Mouse (Mus musculus): ENCODE results near the gene 3110082I17Rik. TPM values are rescaled to one million over a fixed set of nuclear protein-coding genes. Genes with fewer than 3 reads are reported as not detected.

The 3110082I17Rik gene
- total RNA-seq (2015) (20.7 and 26.2 TPM in 2 replicates), total RNA-seq (2017) (60.9 and 69.2 TPM in 2 replicates)

DNA sequence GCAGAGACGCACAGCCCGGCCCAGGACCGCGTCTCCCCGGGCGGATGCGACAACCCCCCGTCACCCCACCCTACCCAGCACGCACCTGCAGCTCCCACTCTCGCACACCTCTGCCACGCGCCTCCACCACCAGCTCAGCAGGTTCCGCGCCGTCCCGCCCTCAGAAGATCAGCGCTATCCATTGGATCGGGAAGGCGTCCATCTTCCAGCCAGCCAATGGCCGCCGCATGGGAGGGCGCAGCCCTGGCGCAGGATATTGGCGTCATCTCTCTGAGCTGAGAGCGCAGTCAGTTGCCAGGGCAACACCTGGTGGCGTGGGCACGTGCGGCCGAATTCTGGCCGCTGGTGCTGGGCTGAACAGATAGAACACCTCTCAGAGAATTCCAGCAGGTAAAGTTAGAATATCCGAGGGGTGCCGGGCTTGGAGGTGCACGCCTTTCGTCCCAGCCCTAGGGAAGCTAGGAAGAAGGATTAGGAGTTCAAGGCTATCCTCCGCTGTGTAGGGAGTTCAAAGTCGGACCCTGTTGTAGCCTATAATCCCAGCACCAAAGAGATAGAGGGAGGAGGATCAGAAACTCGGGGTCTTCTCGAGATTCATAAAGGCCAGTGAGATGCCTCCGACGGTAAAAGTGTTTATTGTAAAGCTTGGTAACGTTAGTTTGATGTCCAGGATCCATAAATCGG lies at the start of gene 3110082I17Rik:
Gene 3110082I17Rik (minus strand): TSS at position 144 of the 684 bp plus-strand sequence.
- ATAC-seq (replicated peaks; ENCODE audit: poor library complexity): peak; percentile 100

DNA sequence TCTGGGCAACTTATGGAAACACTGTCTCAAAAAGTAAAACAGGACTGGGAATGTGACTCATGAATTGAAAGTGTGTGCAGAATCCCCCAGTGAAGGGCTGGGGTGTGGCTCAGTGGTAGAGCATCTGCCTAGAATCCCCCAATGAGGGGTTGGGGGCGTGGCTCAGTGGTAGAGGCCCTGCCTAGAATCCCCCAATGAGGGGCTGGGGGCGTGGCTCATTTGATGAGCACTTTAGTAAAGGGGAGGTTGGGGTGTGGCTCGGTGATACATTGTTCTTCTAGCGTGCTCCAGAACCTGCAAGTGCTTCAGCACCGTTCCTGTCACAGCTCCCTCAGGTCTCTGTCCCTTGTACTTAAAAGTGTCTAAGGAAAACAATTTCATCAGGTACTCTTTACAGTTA lies 45.9 kb upstream of the 3110082I17Rik start:
- ATAC-seq (replicated peaks; ENCODE audit: poor library complexity): no peak

DNA sequence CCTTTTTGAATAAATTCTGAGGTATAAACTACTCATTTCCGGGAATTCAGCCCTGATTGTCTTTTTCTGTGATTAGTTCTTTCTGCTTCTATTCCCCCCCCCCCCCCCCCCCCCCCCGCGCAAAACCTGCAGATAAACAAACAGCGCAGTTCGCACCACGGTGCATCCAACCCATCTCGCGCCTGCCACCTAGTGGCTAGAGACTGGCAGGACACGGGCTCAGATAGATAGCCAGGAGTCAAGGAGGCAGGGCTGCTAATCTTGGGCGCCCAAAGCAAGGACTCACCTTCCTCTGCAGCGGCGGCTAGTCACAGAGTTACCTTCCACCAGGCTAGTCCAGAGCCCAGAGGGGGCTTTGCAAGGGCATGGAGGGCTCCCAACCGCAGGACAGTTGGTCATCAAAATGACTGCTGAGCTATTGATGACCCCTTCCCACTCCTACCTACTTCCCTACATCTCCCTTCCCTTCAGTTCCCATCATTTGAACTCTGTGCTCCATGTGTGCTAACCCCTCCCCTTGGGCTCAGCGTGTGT lies 44.8 kb upstream of the 3110082I17Rik start:
- ATAC-seq (replicated peaks; ENCODE audit: poor library complexity): peak; percentile 100

DNA sequence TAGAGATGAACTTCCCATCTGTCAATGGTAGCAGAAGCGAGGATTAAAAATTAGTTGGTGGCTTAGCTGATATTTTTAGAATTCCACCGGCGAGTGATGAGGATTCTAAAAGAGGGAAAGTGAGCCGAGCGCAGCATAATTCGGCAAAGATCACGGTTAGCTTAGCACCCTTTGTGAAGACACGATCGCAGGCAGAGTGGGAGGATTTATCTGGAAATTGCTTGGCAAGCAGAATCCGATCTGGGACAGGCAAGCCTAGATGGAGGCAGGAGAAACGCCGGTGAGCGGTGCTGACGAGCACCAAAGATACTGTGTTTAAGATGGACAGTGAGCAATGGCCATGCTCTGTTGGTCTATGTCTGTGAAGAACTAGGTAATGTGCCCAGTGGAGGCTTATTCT lies 42.0 kb upstream of the 3110082I17Rik start:
- no peak for ATAC-seq (replicated peaks; ENCODE audit: poor library complexity)

DNA sequence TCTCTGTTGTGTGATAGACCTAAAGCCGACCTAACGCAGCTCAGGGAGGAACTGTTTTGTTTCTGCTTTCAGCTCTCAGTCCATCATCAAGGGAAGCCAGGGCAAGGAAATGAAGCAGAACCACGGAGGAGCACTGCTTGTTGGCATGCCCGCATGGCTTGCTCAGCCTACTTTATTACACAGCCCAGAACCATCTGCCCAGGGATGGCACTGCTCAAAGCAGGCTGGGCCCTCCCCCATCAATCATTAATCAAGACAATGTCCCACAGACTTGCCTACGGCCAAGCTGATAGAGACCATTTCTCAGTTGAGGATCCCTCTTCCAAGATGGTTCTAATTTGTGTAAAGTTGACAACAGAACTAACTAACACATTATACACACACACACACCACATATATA lies 38.5 kb upstream of the 3110082I17Rik start:
- ATAC-seq (replicated peaks; ENCODE audit: poor library complexity): no peak

DNA sequence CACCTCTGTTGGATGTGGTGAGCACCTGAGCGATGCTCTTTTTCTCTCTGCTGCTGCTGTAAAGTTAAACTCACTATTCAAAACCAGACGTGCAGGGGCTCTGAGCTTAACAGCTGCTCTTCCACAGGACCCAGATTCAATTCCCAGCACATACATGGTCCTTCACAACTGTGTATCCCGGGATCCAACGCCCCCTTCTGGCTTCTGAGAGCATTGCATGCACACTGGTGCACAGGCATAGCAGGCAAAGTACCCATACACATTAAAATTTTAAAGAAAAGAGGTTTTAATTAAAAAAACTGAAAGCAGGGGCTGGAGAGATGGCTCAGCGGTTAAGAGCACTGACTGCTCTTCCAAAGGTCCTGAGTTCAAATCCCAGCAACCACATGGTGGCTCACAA lies 36.6 kb upstream of the 3110082I17Rik start:
- ATAC-seq (replicated peaks; ENCODE audit: poor library complexity): no peak

DNA sequence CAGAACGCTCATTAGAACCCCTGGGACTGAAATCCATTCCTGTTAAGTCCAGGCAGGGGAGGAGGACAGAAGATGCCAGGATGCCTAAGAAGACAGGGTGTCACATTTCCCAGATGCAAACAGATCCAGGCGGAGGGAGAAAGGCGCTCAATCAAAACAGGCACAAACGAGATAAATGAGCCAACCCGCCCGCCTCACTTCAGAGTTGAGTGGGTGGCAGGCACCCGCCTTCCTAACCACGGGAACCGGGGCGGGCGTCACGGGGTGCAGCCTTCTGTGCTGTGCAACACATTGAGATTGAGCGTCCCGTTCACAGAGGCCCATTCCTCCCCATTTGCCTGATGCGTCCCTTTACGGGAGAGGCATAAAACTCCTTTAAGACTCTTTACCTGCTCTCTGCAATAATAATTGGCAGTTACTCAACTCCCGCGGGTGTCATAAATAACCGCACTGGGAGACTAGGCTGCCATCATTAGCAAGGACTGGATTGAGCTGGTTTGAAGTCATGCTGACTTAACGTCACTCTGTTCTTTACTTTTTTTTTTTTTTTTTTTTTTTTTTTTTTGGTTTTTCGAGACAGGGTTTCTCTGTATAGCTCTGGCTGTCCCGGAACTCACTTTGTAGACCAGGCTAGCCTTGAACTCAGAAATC lies 34.8 kb upstream of the 3110082I17Rik start:
- ATAC-seq (replicated peaks; ENCODE audit: poor library complexity): no peak

DNA sequence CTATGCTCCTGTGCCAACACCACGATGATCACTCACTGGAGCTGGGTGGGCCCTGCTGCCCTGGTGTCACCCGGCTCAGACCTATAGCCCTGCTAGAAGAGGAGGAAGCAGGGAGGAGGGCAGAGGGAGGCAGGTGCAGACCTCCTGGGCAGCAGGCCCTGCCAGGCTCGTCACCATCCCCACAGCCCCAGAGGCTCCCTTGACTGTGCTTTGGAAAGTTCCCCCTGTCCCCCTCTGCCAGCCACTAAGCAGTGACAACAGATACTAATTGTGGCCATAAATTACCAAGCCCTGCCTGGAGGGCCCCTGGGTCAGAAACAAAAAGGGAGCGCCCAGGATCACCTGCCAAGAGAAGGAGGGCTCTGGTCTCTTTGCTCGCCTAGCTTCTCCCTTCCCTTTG lies 33.4 kb upstream of the 3110082I17Rik start:
- ATAC-seq (replicated peaks; ENCODE audit: poor library complexity): no peak

DNA sequence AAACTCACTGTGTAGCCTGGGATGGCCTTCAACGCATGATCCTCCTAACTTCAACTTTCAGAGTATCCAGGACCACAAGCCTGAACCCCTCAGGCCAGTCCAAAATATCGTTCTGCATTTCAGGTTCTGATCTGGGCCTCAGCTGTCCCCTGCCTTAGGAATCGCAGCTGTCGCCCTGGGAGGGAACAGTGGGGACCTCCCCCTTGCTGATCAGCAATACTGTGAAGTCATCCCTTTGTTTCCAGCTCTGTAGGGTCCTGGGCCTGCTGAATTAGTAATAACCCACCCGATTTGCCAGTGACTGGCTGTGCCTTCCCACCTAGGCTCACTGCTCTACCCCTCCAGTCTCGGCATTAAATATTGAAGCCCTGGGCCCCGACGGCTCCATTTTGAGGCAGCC lies 31.0 kb upstream of the 3110082I17Rik start:
- no peak for ATAC-seq (replicated peaks; ENCODE audit: poor library complexity)

DNA sequence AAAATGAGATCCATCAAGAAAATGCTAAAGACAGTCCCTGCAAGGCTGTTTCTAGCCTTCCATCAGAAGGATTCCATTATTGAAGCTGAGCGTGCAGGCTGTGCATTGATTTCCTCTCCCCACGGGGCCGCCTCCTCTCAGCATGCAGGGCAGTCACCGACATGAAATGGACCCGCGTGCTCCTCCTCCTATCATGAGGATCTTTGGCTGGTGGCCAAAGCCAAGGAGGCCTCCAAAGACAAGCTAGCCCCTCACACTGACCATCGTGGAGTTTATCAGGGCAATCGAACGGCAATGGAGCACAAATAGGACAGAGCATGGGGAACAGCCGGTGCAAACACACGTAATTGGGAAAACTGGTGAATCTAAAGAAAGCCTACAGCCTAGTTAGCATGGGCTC lies 29.8 kb upstream of the 3110082I17Rik start:
- no peak for ATAC-seq (replicated peaks; ENCODE audit: poor library complexity)

DNA sequence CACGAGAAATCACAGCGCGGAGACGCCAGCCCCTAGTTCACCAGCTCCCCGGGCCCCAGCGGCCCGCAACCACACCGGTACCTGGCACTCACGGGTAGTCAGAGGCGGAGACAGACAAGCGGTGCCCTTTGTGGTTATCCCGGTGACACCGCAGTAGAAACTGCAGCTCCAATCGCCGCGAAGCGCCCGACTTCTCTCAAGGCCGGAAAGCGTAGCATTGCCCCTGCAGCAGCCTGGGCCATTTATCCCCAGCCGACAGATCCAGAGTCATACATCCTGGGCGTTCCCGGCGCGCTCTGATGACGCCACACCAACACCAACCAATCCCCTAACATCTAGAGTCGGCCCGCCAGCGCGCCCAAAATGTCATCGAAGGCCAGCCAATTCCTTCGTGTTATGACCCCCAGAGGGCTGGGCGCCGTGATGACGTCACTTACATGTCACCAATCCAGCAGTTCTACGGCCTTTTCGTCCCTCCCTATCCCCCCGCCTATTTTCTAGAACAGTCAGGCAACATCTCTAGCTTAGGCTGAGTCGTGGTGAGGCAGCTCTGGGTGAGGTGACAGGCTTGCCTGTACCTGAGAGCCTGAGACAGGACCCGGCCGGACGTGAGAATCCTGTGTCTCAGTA lies 24.0 kb upstream of the 3110082I17Rik start, which contains the start of gene Zfand2a:
Gene Zfand2a (minus strand): TSS at position 365 of the 630 bp plus-strand sequence.
- ATAC-seq (replicated peaks; ENCODE audit: poor library complexity): peak; percentile 98

DNA sequence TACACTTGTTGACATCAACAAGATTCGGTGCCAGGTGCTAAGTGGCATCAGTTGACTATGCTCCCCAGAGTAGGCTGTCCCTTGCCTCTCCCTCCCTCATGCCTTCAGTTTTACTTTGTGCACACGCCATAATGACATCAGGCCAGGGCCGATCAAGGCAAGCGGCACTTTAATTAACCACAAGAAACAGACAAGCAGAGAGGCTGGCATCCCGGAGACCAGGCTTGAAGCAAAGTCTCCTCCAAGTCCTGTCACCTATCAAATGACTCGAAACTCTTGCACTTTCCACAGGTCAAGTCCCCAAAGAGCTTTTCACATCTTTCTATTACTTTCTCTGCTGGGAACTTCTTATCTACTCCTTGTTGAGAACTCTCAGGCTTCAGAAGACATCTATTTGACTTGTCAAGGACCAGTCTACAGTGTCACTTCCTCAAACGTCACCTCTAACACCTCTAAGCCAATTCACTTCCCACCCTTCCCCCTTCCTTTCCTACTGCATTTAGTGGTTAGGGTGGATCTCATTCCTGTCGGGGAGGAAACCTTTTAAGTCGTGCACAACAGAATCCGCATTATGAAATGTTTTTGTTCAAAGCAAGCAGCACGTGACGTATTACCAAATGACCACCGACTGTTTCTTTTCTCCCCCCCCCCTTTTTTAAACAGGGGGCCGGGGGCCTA lies 23.0 kb upstream of the 3110082I17Rik start:
- ATAC-seq (replicated peaks; ENCODE audit: poor library complexity): 0 out of 2 replicates have a peak, but pooled peaks have one; percentile 8

DNA sequence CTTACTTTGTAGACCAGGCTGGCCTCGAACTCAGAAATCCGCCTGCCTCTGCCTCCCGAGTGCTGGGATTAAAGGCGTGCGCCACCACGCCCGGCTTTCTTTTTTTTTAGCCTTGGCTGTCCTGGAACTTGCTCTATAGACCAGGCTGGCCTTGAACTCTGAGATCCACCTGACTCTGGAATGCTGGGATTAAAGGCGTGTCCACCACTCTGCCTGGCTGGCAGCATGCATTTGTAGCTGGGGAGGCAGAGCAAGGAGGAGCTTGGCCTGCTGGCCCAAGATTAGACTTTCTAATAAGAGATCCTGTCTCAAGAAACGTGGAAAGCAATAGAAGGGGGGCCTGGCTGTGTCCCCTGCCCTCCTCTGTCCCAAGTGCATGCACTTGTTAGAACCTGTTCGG lies 20.1 kb upstream of the 3110082I17Rik start:
- no peak for ATAC-seq (replicated peaks; ENCODE audit: poor library complexity)

DNA sequence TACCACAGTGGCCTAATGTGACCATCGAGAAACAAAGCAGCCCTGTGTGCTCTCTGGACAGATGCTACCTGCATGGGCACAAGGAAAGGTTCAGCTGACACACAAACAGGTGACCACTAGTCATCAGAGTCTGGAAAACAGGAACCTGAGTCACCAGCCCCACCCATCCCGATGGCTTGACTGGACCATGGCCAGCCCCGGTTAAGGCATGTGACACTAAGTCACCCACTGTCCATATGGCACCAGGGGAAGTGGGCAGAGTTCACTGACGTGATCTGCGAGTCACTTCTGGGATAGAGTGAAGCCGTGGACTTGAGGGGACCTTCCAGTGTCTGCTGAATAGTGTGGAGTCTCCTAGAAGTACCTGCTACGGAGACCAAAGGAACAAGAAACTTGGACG lies 18.8 kb upstream of the 3110082I17Rik start:
- no peak for ATAC-seq (replicated peaks; ENCODE audit: poor library complexity)

DNA sequence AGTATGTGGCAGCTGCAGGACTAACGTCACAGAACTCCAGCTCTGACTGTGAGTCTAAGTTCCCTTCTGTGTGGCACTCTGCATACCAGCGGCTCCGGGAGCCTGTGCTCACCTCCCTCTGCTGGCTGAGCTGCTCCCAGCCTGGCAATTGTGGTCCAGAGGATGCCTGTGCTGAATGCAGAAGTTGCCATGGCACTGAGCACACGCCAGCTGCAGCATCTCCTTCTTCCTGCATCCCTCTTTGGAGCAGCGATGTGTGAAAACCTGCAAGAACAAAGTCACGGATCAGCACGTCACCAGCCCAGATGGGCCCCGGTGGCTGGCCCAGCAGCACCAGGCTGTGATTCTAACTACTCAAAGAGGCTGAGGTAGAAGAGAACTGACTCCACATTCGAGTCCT lies 14.4 kb upstream of the 3110082I17Rik start:
- ATAC-seq (replicated peaks; ENCODE audit: poor library complexity): no peak

DNA sequence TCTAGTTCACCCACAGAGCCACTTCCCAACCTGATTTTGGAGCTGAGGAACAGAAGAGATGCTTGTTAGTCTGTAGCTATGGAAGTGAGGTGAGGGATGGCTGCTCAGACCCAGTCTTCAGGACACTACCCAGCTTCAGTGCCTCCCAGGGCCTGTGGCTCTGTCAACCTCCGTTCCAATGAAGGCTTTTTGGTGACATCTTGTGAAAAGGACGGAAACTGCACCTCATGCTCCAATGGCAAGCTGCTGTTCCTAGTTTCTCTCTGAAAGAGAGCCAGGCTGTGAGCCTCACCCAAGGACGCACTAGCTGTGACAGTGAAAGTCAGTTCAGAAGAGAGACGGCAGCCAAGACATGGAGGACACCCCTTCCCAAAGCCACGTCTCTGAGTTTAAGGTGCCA lies 7.7 kb upstream of the 3110082I17Rik start:
- peak; percentile 57 for ATAC-seq (replicated peaks; ENCODE audit: poor library complexity)

DNA sequence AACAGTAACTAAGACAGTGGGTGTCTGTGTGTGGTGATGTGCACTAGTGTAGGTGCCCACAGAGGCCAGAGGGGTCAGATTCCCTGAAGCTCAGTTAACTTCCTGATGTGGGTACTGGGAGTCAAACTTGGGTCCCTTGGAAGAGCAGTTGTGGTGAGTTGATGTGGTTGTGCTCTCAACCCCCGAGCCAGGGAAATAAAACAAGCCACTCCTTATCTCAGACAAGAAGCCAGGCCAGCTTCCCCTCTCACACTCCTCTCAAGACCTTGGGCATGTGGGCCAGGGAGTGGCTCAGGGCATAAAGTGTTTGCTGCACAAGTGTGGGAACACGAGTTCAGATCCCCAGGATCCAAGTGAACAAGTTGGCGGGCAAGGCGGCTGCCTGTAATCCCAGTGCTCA lies 6.5 kb upstream of the 3110082I17Rik start:
- no peak; the same call in 1 of the 2 replicates for ATAC-seq (replicated peaks; ENCODE audit: poor library complexity)

DNA sequence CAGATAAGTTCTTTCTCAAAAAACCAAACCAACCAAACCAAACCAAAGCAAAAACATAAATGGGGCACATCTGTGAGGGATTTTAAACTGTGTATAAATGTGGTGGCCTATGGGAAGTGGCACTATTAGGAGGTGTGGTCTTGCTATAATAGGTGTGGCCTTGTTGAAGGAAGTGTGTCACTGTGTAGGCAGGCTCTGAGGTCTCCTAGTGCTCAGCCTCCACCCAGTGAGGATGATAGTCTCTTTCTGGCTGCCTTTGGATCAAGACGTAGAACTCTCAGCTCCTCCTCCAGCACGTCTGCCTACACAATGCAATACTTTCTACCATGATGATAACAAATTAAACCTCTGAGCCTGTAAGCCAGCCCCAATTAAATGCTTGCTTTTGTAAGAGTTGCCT lies 6.0 kb upstream of the 3110082I17Rik start:
- ATAC-seq (replicated peaks; ENCODE audit: poor library complexity): peak; percentile 59; the same call in 1 of the 2 replicates

DNA sequence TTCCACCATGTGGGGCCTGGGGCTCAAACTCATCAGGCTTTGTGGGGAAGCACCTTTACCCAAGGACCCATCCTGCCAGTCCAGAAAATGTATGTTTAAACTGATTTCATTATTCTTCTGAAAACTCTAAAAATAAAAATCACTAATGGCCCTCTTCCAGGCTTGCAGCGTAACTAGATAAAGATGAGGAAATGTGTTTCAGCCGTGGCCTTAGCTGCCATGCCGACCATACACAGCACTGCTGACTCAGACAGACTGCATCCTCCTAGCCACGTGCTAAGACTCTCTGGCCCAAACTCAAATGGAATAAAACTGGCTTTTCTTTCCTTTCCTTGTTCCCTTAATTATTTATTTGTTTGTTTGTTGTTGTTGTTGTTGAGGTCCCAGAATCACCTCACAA lies 4.5 kb upstream of the 3110082I17Rik start:
- no peak for ATAC-seq (replicated peaks; ENCODE audit: poor library complexity)

DNA sequence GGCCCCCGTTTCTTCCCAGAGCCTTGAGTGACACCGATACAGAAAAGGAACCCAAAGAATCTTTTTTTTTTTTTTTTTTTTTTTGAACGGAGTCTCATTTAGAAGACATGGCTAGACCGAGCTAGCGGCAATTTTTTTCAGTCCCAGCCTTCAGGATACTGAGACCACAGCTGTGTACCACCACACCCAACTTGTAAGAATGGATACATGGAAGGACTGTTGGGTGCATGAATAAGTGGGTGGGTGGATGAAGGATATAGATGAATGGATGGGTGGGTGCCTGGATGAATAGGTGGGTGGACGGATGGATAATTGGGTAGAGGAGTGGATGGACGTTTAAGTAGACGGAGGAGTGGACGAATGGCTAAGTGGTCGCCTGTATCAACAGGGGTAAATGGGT lies 389 bp downstream of the 3110082I17Rik start:
- ATAC-seq (replicated peaks; ENCODE audit: poor library complexity): no peak

DNA sequence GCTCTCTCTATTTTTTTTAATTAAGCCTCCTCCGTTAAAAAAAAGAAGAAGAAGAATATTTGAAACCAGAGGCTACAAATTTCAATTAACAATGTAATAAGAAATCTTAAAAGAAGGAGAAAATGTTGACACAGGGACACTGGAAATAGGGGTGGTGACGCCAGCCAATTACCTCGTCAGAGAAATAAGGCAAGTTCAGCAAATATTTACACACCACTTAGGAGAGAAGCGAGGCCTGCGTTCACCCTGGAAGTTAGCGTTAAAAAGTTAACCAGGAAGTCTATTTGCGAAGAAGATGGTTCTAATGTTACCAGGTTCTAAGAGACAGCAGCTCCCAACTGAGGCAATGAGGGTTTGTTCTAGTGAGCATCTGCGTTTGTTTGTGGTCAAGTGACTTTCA lies 3.1 kb downstream of the 3110082I17Rik start:
- no peak for ATAC-seq (replicated peaks; ENCODE audit: poor library complexity)

Measured in megakaryocyte progenitor cell, adult 5-6 weeks (primary cell).